Mouse (Mus musculus) CD4-positive naive resting alpha-beta T cell, adult 57 days (primary cell): ENCODE measurements around the gene Trim75. TPM values are rescaled to one million over a fixed set of nuclear protein-coding genes. Genes with fewer than 3 reads are reported as not detected.

Experiments used
- total RNA-seq: library from RNA; stranded (reverse); gene quantifications from one replicate; pipeline ENCODE4 v1.2.4, GENCODE M21; 2023

Gene Trim75
- total RNA-seq, result not detected

GRCm38 (mm10) chr8:64987731-64988130, at the start of gene Trim75:
Gene Trim75 (minus strand): TSS chr8:64987831.

GRCm38 (mm10) chr8:65037117-65037533, 49.5 kb upstream of the Trim75 start, which contains the start of gene Apela:
Gene Apela (minus strand): TSS chr8:65037336.

DNA sequence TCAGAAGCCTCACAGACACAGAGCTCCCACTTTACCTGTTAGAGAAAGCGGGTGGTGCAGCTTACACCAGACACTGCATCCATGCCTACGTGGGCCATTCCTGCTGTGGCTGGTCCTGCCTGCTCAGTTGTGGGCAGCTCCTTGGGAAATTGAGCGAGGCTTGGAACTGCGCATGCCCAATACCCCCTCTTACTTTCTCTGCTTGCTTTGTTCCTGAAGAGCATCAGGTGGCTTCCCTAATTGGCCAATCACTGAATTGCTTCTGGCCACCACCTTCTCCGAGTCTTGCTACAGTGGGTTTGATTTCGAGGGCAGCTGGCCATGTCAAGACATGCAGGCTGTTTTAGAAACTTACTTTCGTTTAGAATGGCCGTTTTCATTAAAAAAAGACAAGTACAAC, 30.8 kb upstream of the Trim75 start, which contains the start of the genes Trim61 and Trim60:
TSS of gene Trim61 (minus strand) at position 101 of the 400 bp plus-strand sequence.
TSS of gene Trim60 (minus strand) at position 162 of the 400 bp plus-strand sequence.

DNA sequence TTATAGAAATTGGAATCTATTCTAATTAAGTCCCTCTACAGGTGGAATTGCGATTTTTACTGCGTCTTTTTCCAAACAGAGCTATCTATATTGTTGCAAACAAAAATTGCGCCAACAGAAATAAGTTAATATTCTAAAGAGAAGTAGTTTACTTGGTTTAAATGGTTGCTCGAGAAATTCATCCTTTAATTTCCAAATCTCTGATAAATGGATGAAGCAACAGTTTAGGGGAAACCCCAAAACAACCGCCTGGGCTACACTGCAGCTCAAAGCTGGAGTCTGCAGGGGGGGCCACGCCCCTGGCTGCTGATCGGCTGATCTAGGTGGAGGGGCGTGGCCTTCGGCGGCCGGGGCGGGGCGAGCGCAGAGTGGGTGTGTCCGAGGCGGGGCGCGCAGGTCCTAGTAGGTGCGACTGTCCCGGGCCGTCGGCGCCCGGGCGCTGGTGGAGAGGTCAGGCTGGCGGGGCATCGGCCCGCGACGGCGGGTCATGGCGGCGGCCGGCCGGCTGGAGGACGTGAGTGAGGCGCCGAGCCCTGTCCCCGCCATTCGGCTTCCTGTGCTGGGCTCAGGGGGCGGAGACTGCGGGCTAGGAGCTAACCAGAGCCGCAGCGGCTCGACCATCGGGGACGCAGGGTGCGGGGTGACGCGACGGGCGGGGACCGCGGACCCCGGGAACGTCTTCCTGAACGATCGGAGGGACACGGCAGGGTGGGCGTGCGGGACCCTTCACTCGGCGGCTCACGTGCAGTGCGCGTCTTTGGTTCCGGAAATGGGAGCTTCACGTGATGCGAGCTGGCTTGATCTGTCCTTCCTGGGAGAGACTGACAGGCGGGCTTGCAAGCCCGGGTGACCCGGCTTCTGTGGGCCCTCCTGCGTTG, 40.6 kb downstream of the Trim75 start, which contains the start of gene Tmem192:
TSS of gene Tmem192 (plus strand) at position 366 of the 878 bp plus-strand sequence.

Other genes with a start within 250 kb of the Trim75 start
- gene Klhl2, start 137.8 kb downstream of the Trim75 start, total RNA-seq, result 36.0 TPM
- gene Tmem192, start 40.6 kb downstream of the Trim75 start, total RNA-seq, result 41.9 TPM
- not detected for gene Trim61, start 30.7 kb upstream of the Trim75 start, total RNA-seq
- gene Trim60, start 30.8 kb upstream of the Trim75 start, total RNA-seq, result not detected
- not detected for gene Apela, start 49.5 kb upstream of the Trim75 start, total RNA-seq
- gene Gm10663, start 87.2 kb upstream of the Trim75 start, total RNA-seq, result not detected
- gene BC030870, start 141.7 kb upstream of the Trim75 start, total RNA-seq, result not detected